Mouse (Mus musculus) bone marrow, adult 2 months (tissue): ENCODE measurements at regions not wholly inside any gene's neighbourhood (a gene's known extent, or its start where the extent isn't known, plus 50 kb on each side); places are given as distances from the start of the nearest gene placed in this dataset.

Experiments used
- H3K27ac ChIP-seq: fragments of 200-500 bp; 2 replicates; pipeline ENCODE4 v1.5.1; 2012; ENCODE audit warnings: low read depth, mild to moderate bottlenecking, control low read depth, inconsistent platforms, low read length; ENCODE audit not compliant: control insufficient read depth, poor library complexity, insufficient read depth
- H3K4me1 ChIP-seq: fragments of 200-500 bp; 2 replicates; pipeline ENCODE4 v1.6.1; 2011; ENCODE audit warnings: low read length; ENCODE audit not compliant: control insufficient read depth, insufficient read depth
- H3K4me3 ChIP-seq: fragments of 200-500 bp; replicated peaks from 2 replicates; pipeline ENCODE3; 2011; ENCODE audit warnings: mild to moderate bottlenecking, low read depth, low read length, control low read depth; ENCODE audit not compliant: control insufficient read depth
- CTCF ChIP-seq: fragments of 200-500 bp; IDR thresholded peaks from 2 replicates; pipeline ENCODE4 v1.5.1; 2011; ENCODE audit warnings: low read length, control low read depth; ENCODE audit not compliant: control insufficient read depth, insufficient read depth
- POLR2A ChIP-seq: fragments of 200-500 bp; IDR thresholded peaks from 2 replicates; pipeline ENCODE4 v1.6.1; 2011; ENCODE audit warnings: low read depth, mild to moderate bottlenecking, control low read depth, low read length, borderline replicate concordance; ENCODE audit not compliant: control insufficient read depth
- WGBS: fragments of 180-500 bp; shearing (Covaris S2); methylation state at CpG from one replicate; pipeline ENCODE4 v1.1.7; 2018; 5-methylcytosine and 5-hydroxymethylcytosine counted together

DNA sequence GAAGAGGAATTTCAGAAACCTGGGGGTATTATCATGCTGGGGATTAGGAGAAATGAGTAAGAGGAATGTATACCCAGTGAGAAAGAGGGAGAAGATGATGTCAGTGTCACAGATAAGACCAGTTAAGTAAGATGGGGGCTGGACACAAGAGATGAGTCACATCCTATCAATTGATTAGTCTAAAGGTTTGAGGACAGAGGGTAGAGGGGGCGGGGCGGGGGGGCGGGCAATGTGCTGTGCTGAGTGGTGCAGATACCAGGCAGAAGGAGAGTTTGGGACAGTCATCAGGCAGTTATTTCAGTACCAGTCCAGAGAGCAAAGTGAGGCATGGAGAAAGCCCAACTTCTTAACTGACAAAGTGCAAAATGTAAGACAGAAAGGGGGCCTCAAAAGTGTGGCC is 601.4 kb upstream of the Nr5a2 start:
- Histone ChIP-seq H3K4me3 (no peak overlapping the region), H3K27ac (no peak overlapping the region), H3K4me1 (no peaks in the 10 kb centered on the region)
- WGBS, result 77% methylated on average over 3 of the region's 3 CpGs
- TF ChIP-seq CTCF, result no peak
- no peak for TF ChIP-seq POLR2A

DNA sequence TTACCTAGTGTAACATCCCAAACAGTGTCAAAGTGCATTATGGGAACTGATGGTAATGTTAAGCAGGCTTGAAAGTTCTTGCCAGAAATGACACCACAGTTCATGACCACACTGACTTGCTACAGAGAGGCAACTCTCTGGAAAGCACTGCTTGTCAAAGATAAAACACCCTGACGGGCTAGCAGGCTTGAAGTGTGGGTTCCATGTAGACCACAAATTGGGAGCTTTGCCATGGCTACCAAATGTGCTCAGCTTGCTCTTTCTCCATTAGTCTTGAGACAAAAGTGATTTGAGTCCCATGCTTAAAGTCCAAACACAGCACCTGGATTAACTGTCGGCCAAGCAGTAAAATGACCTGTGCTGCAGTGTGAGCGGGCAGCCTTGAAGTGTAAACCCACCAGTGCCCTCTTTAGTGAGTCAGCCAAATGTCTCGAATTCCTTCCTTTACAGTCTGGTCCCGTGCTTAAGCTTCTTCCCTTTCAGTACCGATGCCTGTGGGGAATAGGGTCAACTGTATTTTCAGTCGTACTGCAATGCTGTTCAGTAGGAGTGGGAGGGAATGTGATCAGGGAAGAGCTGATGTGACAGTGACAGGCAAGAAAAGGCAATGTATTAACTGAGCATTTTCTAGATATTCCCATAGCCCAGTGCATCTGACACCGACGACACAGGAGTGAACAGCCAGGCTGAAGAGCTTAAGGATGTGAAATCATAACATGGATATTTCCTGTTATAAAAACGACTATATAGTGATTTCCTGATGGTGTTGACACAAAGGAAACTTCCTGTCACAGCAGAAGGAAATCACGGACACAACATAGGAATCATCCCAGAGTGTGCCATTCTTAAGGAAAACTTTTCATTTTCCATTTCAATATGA is 600.4 kb upstream of the Nr5a2 start:
- H3K4me3 ChIP-seq, result no peak overlapping the region
- 19% methylated on average over 11 of the region's 11 CpGs for WGBS
- no peaks in the 10 kb centered on the region for H3K4me1 ChIP-seq
- TF ChIP-seq CTCF (no peak), POLR2A (no peak)
- H3K27ac ChIP-seq, result no peak overlapping the region

DNA sequence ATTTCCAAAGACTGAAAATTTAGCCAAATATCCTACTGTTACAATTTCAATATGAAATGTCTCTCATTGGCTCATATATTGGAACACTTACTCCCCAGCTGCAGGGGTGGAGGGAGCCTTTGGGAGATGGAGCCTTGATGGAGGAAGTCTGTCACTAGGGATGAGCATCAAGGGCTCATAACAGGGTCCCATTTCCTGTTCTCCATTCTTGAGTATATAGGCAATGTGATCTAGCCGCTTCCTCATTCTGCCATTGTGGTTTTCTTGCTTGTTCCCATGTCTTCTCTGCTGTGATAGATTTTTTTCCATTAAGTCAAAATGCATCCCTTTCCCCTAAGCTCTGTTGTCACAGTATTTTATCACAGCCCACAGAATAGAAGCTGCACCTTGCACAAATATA is 589.4 kb upstream of the Nr5a2 start:
- H3K4me1 ChIP-seq, result no peaks in the 10 kb centered on the region
- WGBS, result 27% methylated on average over 1 of the region's 1 CpGs
- H3K4me3 ChIP-seq, result no peak overlapping the region
- TF ChIP-seq CTCF (no peak), POLR2A (no peak)
- H3K27ac ChIP-seq, result no peak overlapping the region

DNA sequence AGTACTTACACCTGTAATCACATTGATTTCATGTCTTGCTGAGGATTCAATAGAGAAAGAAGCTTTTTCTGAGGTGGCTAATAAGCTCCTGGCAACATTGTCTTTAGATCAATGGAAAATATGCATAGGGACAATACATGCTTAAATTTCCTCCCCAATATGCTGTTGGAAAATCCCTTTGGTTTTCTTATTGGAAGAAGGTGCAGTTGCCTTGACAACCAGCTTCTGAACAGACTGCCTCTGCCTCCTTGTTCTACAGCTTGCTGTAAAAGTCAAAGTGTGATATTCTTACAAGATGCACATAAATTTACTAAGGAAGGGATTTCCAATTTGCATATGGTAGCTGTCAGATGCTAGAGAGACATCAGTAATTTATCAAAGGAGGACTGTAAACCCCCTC is 585.4 kb upstream of the Nr5a2 start:
- TF ChIP-seq POLR2A (no peak), CTCF (no peak)
- Histone ChIP-seq H3K4me1 (no peaks in the 10 kb centered on the region), H3K4me3 (no peak overlapping the region), H3K27ac (no peak overlapping the region)

DNA sequence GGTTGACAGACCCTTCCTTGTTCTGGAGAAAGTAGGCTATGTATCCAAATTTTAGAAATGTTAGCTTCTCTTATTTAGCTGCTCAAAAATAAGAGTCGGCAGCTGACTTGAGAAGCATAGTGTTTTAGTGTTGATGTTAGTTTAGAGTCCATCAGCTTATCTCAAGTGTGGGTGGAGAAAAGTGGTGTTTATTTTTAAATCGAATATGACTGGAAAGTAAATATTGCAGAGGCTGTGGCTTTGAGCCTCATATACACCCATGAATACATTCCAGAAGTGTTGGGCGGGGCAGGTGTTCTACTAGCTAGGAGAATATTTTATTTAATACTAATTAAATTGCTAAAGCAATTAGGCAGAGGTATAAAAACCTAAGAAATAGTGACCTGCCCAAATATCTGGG is 583.6 kb upstream of the Nr5a2 start:
- no peak for TF ChIP-seq CTCF
- no peak for TF ChIP-seq POLR2A

DNA sequence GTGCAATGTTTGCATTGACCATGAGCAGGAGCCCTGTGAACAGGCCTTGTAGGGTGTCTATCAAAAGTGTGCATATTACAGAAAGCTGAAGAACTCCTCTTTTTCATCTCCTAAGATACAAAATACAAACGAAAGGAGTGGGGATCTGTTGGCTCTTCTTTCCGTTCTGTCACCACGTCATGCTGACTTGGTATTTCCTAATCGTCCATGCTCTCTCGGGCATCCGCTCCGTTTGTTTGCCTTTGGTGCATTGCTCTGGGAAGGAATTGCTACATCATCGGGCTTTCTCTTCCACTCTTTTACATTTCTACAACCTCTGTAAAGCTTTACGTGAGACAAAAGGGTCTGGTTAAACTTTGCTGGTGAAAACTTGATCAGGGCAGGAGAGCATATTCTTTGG is 581.2 kb upstream of the Nr5a2 start:
- Histone ChIP-seq H3K4me3 (no peak overlapping the region), H3K4me1 (no peaks in the 10 kb centered on the region), H3K27ac (no peak overlapping the region)
- TF ChIP-seq POLR2A, result no peak
- TF ChIP-seq CTCF, result no peak
- WGBS, result 80% methylated on average over 9 of the region's 9 CpGs

More for the DNA sequence above, 583.6 kb upstream of the Nr5a2 start:
- Histone ChIP-seq H3K4me1 (no peaks in the 10 kb centered on the region), H3K27ac (no peak overlapping the region), H3K4me3 (no peak overlapping the region)
- WGBS, result 76% methylated on average over 3 of the region's 3 CpGs

DNA sequence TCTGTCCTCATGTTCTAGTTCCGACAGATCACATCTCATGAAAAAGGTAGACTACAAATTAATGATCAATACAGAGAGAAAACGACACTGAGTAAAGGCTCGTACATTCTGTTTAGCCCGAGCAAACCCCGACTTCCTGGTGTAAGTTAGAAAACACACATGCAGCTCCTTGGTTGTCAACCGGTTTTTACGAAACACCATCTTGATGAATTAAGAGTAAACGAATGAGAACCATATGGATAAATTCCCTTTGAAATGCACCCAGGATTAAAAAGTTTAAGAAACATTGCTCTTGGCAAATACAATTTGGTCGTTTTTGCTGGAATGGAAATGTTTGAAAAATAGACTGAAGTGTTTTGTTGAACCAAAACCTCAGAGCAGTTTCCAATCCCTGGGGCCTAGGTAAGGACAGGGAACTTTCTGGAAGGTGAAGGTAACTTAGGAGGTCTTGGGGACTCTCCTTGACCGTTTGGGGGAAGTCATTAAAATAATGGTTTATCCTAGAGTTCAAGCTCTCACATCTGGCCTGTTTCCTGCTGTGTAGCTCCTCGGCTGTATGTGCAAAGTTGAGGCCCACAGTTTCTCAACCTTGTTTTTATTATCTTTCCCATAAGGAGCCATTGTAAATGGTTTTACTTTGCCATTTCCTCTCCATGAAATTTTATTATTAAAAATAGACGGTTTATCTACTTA is 579.3 kb upstream of the Nr5a2 start:
- Histone ChIP-seq H3K27ac (no peak overlapping the region), H3K4me1 (no peaks in the 10 kb centered on the region), H3K4me3 (no peak overlapping the region)
- TF ChIP-seq POLR2A, result no peak
- no peak for TF ChIP-seq CTCF
- 74% methylated on average over 12 of the region's 12 CpGs for WGBS

DNA sequence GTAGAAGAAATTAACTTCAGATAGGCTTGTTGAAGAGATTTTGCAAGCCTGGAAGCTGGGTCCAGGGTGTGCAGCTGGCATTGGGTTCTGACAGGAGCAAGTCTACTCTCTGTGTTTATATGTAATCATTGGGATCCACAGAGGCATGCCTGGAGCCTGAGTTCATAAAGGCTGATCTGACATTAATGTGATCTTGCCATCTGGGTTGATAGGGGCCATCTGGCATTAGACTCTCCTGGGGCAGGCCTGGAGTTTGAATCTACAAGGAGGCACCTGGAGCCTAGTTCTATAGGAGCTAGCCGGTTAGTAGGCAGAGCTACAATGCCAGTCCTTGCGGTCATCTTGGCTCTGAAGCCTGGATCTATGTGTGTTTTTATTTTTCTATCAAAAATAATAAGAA is 554.5 kb upstream of the Nr5a2 start:
- WGBS, result 84% methylated on average over 2 of the region's 2 CpGs
- Histone ChIP-seq H3K4me1 (no peaks in the 10 kb centered on the region), H3K27ac (no peak overlapping the region), H3K4me3 (no peak overlapping the region)
- no peak for TF ChIP-seq CTCF
- no peak for TF ChIP-seq POLR2A
